Comparison of ENCODE assay signal across 8 mouse cellular contexts in the genomic region with DNA sequence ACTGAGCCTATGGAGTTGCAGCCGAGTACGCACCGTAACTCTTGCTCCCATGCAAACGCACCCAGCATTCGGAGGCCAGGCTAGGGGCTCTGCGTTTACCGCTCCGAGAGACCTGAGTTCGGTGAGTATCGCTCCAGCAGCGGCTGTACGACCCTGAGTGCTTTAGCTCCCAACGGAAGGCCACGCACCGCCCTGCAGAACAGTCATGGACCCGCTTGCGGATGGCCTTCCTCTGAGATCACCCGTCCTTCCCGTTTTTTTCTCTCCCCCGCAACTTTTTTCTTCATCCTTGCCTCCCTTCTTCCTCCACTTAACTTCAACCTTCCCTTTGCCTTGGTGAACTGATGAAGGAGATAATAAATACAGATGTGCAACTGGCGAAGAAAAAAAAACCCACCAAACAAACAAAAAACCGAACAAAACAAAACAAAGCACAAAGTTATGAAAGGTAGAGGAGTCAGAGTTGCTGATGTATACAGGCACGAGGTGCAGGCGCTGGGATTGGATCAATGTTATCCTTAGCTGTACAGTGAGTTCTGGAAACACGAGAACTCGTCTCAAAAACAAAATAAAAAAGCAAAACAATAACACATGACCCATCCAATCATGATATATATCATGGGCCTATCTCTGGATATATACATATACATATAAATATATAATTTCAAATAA. TPM values are rescaled to one million over a fixed set of nuclear protein-coding genes. Genes with fewer than 3 reads are reported as not detected.
A peak's percentile ranks its signal among the peaks of the same experiment; 100 is the strongest.
DNase-seq lines count a peak whose midpoint lies in the region; ATAC-seq and TF ChIP-seq lines count a peak whose summit lies in the region.

No protein-coding gene starts in this region.

- TF ChIP-seq EP300 in heart, postnatal 0 days (IDR thresholded peaks at IDR 0.05; ENCODE audit: low read depth): no peak

- peak overlapping the region; percentile 65 for H3K4me2 ChIP-seq in heart, postnatal 0 days (ENCODE audit: low read depth, low read length)
- H3K4me2 ChIP-seq in hindbrain, embryonic 14.5 days (replicated peaks): peak overlapping the region; percentile 58
- H3K4me2 ChIP-seq in midbrain, embryonic 14.5 days (ENCODE audit: low read length): peak overlapping the region; percentile 66

- DNase-seq in heart, postnatal 0 days (ENCODE audit: low spot score): no peak
- no peak for DNase-seq in heart, adult 8-10 months (ENCODE audit: low spot score)
- peak; percentile 27 for DNase-seq in brain, adult 2 months (ENCODE audit: low read depth, low spot score)
- DNase-seq in hindbrain, embryonic 14.5 days (ENCODE audit: low spot score): no peak
- peak; percentile 52 for DNase-seq in midbrain, embryonic 14.5 days
- no peak for DNase-seq in left cerebral cortex, adult 18-20 months (ENCODE audit: low spot score in 2 of 2)
- no peak for DNase-seq in adrenal gland, postnatal 10 days
- no peak for DNase-seq in lung, postnatal 10 days

- H3K4me1 ChIP-seq in heart, postnatal 0 days (ENCODE audit: control insufficient read depth, insufficient read depth): peaks cover 11% of the 10 kb centered on the region
- peaks cover 13% of the 10 kb centered on the region for H3K4me1 ChIP-seq in hindbrain, embryonic 14.5 days (replicated peaks; ENCODE audit: control insufficient read depth, insufficient read depth, low read length)
- peaks cover 12% of the 10 kb centered on the region for H3K4me1 ChIP-seq in midbrain, embryonic 14.5 days (ENCODE audit: control insufficient read depth, insufficient read depth, low read length)

- H3K36me3 ChIP-seq in heart, postnatal 0 days (replicated peaks; ENCODE audit: control insufficient read depth, insufficient read depth, low read length): no peaks in the 10 kb centered on the region
- H3K36me3 ChIP-seq in hindbrain, embryonic 14.5 days (replicated peaks; ENCODE audit: control insufficient read depth, insufficient read depth): no peaks in the 10 kb centered on the region
- no peaks in the 10 kb centered on the region for H3K36me3 ChIP-seq in midbrain, embryonic 14.5 days (ENCODE audit: control insufficient read depth, insufficient read depth, low read length)

- H3K9ac ChIP-seq in heart, postnatal 0 days (replicated peaks; ENCODE audit: low read depth, low read length): peak overlapping the region; percentile 62
- H3K9ac ChIP-seq in hindbrain, embryonic 14.5 days: peak overlapping the region; percentile 64
- H3K9ac ChIP-seq in midbrain, embryonic 14.5 days (replicated peaks; ENCODE audit: low read length): peak overlapping the region; percentile 50

- 1% methylated on average over 26 of the region's 26 CpGs for WGBS in heart, postnatal 0 days
- WGBS in hindbrain, embryonic 14.5 days: under 1% methylated on average over 26 of the region's 26 CpGs
- under 1% methylated on average over 26 of the region's 26 CpGs for WGBS in midbrain, embryonic 14.5 days

- no peaks in the 10 kb centered on the region for H3K9me3 ChIP-seq in heart, postnatal 0 days (replicated peaks; ENCODE audit: control insufficient read depth, low read length)
- no peaks in the 10 kb centered on the region for H3K9me3 ChIP-seq in hindbrain, embryonic 14.5 days (ENCODE audit: control insufficient read depth, low read length)
- H3K9me3 ChIP-seq in midbrain, embryonic 14.5 days (ENCODE audit: control insufficient read depth, low read length): no peaks in the 10 kb centered on the region

- ATAC-seq in heart, postnatal 0 days (ENCODE audit: insufficient read depth, low read depth): peak; percentile 34
- no peak; the same call in 1 of the 2 replicates for ATAC-seq in hindbrain, embryonic 14.5 days (ENCODE audit: low FRiP score)
- peak; percentile 22; the same call in 1 of the 2 replicates for ATAC-seq in midbrain, embryonic 14.5 days (ENCODE audit: low FRiP score, low TSS enrichment)

- H3K27me3 ChIP-seq in heart, postnatal 0 days (ENCODE audit: control insufficient read depth, insufficient read depth, low read length): no peaks in the 10 kb centered on the region
- no peaks in the 10 kb centered on the region for H3K27me3 ChIP-seq in hindbrain, embryonic 14.5 days (ENCODE audit: control insufficient read depth, insufficient read depth, low read length)
- no peaks in the 10 kb centered on the region for H3K27me3 ChIP-seq in midbrain, embryonic 14.5 days (ENCODE audit: control insufficient read depth, insufficient read depth, low read length)

- TF ChIP-seq CTCF in heart, postnatal 0 days (IDR thresholded peaks at IDR 0.05; ENCODE audit: low read depth): no peak

- H3K4me3 ChIP-seq in heart, postnatal 0 days (ENCODE audit: low read depth, low read length): peak overlapping the region; percentile 59
- peak overlapping the region; percentile 59 for H3K4me3 ChIP-seq in hindbrain, embryonic 14.5 days (replicated peaks; ENCODE audit: low read length)
- H3K4me3 ChIP-seq in midbrain, embryonic 14.5 days (replicated peaks; ENCODE audit: low read depth, low read length): peak overlapping the region; percentile 62

- H3K27ac ChIP-seq in heart, postnatal 0 days (ENCODE audit: low read depth): peak overlapping the region; percentile 89
- H3K27ac ChIP-seq in hindbrain, embryonic 14.5 days: peak overlapping the region; percentile 88
- H3K27ac ChIP-seq in midbrain, embryonic 14.5 days (replicated peaks; ENCODE audit: low read depth, low read length): peak overlapping the region; percentile 86

RNA-seq across cellular contexts. Expression of gene Zfp692, which starts 4.0 kb away (rescaled TPM):
- 8.2 and 12.6 TPM in 2 replicates for total RNA-seq in heart, postnatal 0 days (2014; rRNA removed; ENCODE audit: low replicate concordance)
- polyA plus RNA-seq in heart, postnatal 0 days (2015; fragmentation: Nextera tagmentation; extraction: Ambion mirVana): 4.9 and 5.0 TPM in 2 replicates
- total RNA-seq in heart, adult 8-10 months (2022): 1 to 10 TPM; 3.0 to 5.0 (median 3.5) TPM
- polyA plus RNA-seq in hindbrain, embryonic 14.5 days (2014; fragmentation: Nextera tagmentation; extraction: Ambion mirVana): 13.5 and 16.2 TPM in 2 replicates
- polyA plus RNA-seq in midbrain, embryonic 14.5 days (2014; fragmentation: Nextera tagmentation; extraction: Ambion mirVana): 14.2 and 24.9 TPM in 2 replicates
- 10 to 100 TPM; 25.4 to 28.9 TPM for total RNA-seq in left cerebral cortex, adult 18-20 months (2021)
- 10 to 100 TPM in 1 of 2 experiments, 1 to 10 TPM in 1; 6.9 to 13.1 TPM for total RNA-seq in adrenal gland, postnatal 10 days (2021)

RNA-seq across cellular contexts. Expression of gene Zfp672, which starts 27.2 kb away (rescaled TPM):
- 31.4 and 62.4 TPM in 2 replicates for total RNA-seq in heart, postnatal 0 days (2014; rRNA removed; ENCODE audit: low replicate concordance)
- 53.5 and 60.8 TPM in 2 replicates for polyA plus RNA-seq in heart, postnatal 0 days (2015; fragmentation: Nextera tagmentation; extraction: Ambion mirVana)
- 10 to 100 TPM; 41.4 to 45.8 (median 45.2) TPM for total RNA-seq in heart, adult 8-10 months (2022)
- polyA plus RNA-seq in hindbrain, embryonic 14.5 days (2014; fragmentation: Nextera tagmentation; extraction: Ambion mirVana): 38.3 and 44.3 TPM in 2 replicates
- polyA plus RNA-seq in midbrain, embryonic 14.5 days (2014; fragmentation: Nextera tagmentation; extraction: Ambion mirVana): 38.1 and 43.3 TPM in 2 replicates
- 10 to 100 TPM; 39.4 to 45.1 TPM for total RNA-seq in left cerebral cortex, adult 18-20 months (2021)
- total RNA-seq in adrenal gland, postnatal 10 days (2021): 10 to 100 TPM; 50.9 to 60.2 TPM

RNA-seq across cellular contexts. Expression of gene Sh3bp5l, which starts 27.6 kb away (rescaled TPM):
- 30.2 and 42.9 TPM in 2 replicates for total RNA-seq in heart, postnatal 0 days (2014; rRNA removed; ENCODE audit: low replicate concordance)
- 28.2 and 29.5 TPM in 2 replicates for polyA plus RNA-seq in heart, postnatal 0 days (2015; fragmentation: Nextera tagmentation; extraction: Ambion mirVana)
- 10 to 100 TPM; 25.4 to 36.8 (median 30.4) TPM for total RNA-seq in heart, adult 8-10 months (2022)
- polyA plus RNA-seq in hindbrain, embryonic 14.5 days (2014; fragmentation: Nextera tagmentation; extraction: Ambion mirVana): 34.3 and 36.5 TPM in 2 replicates
- 39.6 and 40.7 TPM in 2 replicates for polyA plus RNA-seq in midbrain, embryonic 14.5 days (2014; fragmentation: Nextera tagmentation; extraction: Ambion mirVana)
- 10 to 100 TPM; 50.1 to 53.7 TPM for total RNA-seq in left cerebral cortex, adult 18-20 months (2021)
- 10 to 100 TPM; 36.6 to 46.1 TPM for total RNA-seq in adrenal gland, postnatal 10 days (2021)

RNA-seq across cellular contexts. Expression of gene 4930438A08Rik, which starts 28.3 kb away (rescaled TPM):
- total RNA-seq in heart, postnatal 0 days (2014; rRNA removed; ENCODE audit: low replicate concordance): not detected in 2 replicates
- not detected in 2 replicates for polyA plus RNA-seq in heart, postnatal 0 days (2015; fragmentation: Nextera tagmentation; extraction: Ambion mirVana)
- total RNA-seq in heart, adult 8-10 months (2022): not detected
- polyA plus RNA-seq in hindbrain, embryonic 14.5 days (2014; fragmentation: Nextera tagmentation; extraction: Ambion mirVana): not detected in 2 replicates
- not detected in 2 replicates for polyA plus RNA-seq in midbrain, embryonic 14.5 days (2014; fragmentation: Nextera tagmentation; extraction: Ambion mirVana)
- total RNA-seq in left cerebral cortex, adult 18-20 months (2021): not detected
- under 1 TPM; 0.21 to 0.36 TPM for total RNA-seq in adrenal gland, postnatal 10 days (2021)

Comparison
In these comparisons a context has a peak if more than half of its experiments do, and no peak if none do; other contexts are left out.
1. DNase-seq: peak in brain, adult 2 months (single experiment) and midbrain, embryonic 14.5 days (single experiment); none in heart, postnatal 0 days (single experiment), heart, adult 8-10 months (single experiment), hindbrain, embryonic 14.5 days (single experiment), left cerebral cortex, adult 18-20 months (0 of 2), adrenal gland, postnatal 10 days (single experiment) and lung, postnatal 10 days (single experiment).
2. Peak in every context shown above with its lines, with median percentiles within 50 percentile points of each other: H3K27ac ChIP-seq, H3K4me2 ChIP-seq, H3K4me3 ChIP-seq and H3K9ac ChIP-seq.